10 mouse cellular contexts compared by ENCODE assay signal in the genomic region with DNA sequence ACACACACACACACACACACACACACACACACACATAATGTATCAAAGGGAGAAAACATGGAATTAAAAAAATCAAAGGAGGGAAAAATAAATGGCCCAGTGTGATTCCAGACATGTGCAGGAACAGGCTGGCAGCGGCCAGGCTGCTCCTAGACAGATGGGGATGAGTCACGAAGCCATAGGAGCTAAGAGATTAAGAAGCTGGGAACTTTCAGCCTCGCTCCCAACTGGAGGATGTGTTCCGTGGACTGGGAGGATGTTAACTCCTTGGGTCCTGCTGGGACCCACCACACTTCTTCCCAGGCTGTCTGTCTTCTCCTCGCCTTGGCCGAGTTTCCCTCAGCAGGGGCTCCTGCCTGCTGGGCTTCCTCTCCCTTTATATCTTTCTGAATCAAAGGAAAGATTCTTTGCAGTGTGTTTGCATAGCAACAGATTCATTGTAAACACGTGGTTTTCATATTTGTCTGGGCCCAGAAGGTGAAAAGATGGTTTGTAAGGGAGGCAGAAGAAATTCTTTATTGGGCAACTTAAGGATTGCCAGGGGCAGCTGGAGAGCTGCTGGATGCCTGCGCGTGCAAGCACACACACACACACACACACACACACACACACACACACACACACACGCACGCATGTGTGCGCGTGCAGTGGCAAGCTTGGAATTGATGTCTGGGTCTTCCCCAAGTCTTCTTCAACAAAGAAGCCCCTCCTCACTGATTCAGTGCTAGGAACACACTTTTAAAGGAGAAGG.
DNase-seq lines count a peak whose midpoint lies in the region; ATAC-seq and TF ChIP-seq lines count a peak whose summit lies in the region.
"Had no signal": no experiment of that assay in that cellular context is flagged by ENCODE, and none has a peak within 500 bp of the region (broad histone marks: within the 10 kb centered on the region; RNA-seq: fewer than 3 reads in every experiment).

No protein-coding gene starts in this region.

- no peaks in the 10 kb centered on the region for H3K9me3 ChIP-seq in forebrain, postnatal 0 days (ENCODE audit: low read length)
- no peaks in the 10 kb centered on the region for H3K9me3 ChIP-seq in forebrain, embryonic 13.5 days (replicated peaks)
- H3K9me3 ChIP-seq: hindbrain, embryonic 12.5 days; midbrain, embryonic 10.5 days had no signal

- no peaks in the 10 kb centered on the region for H3K36me3 ChIP-seq in forebrain, postnatal 0 days (ENCODE audit: insufficient read depth)
- no peaks in the 10 kb centered on the region for H3K36me3 ChIP-seq in forebrain, embryonic 13.5 days (ENCODE audit: poor library complexity, severe bottlenecking)
- H3K36me3 ChIP-seq: hindbrain, embryonic 12.5 days had no signal

- H3K4me2 ChIP-seq in forebrain, postnatal 0 days (ENCODE audit: low read depth): no peak overlapping the region
- no peak overlapping the region for H3K4me2 ChIP-seq in forebrain, embryonic 13.5 days
- H3K4me2 ChIP-seq: hindbrain, embryonic 12.5 days had no signal

- H3K4me3 ChIP-seq in forebrain, postnatal 0 days (ENCODE audit: low read depth, low read length): no peak overlapping the region
- no peak overlapping the region for H3K4me3 ChIP-seq in forebrain, embryonic 13.5 days
- H3K4me3 ChIP-seq: hindbrain, embryonic 12.5 days; midbrain, embryonic 10.5 days had no signal

- no peaks in the 10 kb centered on the region for H3K4me1 ChIP-seq in forebrain, postnatal 0 days (ENCODE audit: insufficient read depth)
- peaks cover 5% of the 10 kb centered on the region; the same call in 1 of the 2 replicates for H3K4me1 ChIP-seq in forebrain, embryonic 13.5 days

- intact Hi-C loops in left cerebral cortex, postnatal 25 days (cut with DNase I): no loop called here

- TF ChIP-seq CTCF in forebrain, postnatal 0 days (IDR thresholded peaks at IDR 0.05; ENCODE audit: low read depth): no peak

- WGBS in forebrain, postnatal 0 days: 52% methylated on average over 13 of the region's 13 CpGs
- WGBS in forebrain, embryonic 13.5 days: 68% methylated on average over 13 of the region's 13 CpGs

- peak; percentile 62 for DNase-seq in forebrain, postnatal 0 days
- peak; percentile 72 for DNase-seq in right cerebral cortex, adult 18-20 months
- DNase-seq in right cerebral cortex, postnatal 4 days: no peak
- peak; percentile 56 to 80 for DNase-seq in left cerebral cortex, postnatal 25 days (ENCODE audit: low spot score in 2 of 2)
- no peak for DNase-seq in urinary bladder, postnatal 10 days (ENCODE audit: low spot score)
- no peak for DNase-seq in ovary, postnatal 10 days (ENCODE audit: low spot score)

- H3K27ac ChIP-seq in forebrain, postnatal 0 days (ENCODE audit: low read depth, low read length): no peak overlapping the region
- no peak overlapping the region for H3K27ac ChIP-seq in forebrain, embryonic 13.5 days
- H3K27ac ChIP-seq: hindbrain, embryonic 12.5 days had no signal

- peaks cover 8% of the 10 kb centered on the region for H3K27me3 ChIP-seq in forebrain, postnatal 0 days (ENCODE audit: insufficient read depth, low read length)
- H3K27me3 ChIP-seq in forebrain, embryonic 13.5 days: peaks cover 82% of the 10 kb centered on the region
- H3K27me3 ChIP-seq: hindbrain, embryonic 12.5 days had no signal

- no peak overlapping the region for H3K9ac ChIP-seq in forebrain, postnatal 0 days
- H3K9ac ChIP-seq in forebrain, embryonic 13.5 days: no peak overlapping the region
- H3K9ac ChIP-seq: hindbrain, embryonic 12.5 days had no signal

- ATAC-seq in forebrain, postnatal 0 days: peak; percentile 80
- no peak for ATAC-seq in forebrain, embryonic 13.5 days
- no peak for ATAC-seq in megakaryocyte-erythroid progenitor cell, adult 5-6 weeks (replicated peaks; ENCODE audit: low FRiP score, low TSS enrichment, poor library complexity, severe bottlenecking)

Comparison
In these comparisons a context has a peak if more than half of its experiments do, and no peak if none do; other contexts are left out.
1. DNase-seq: peak in forebrain, postnatal 0 days (single experiment), right cerebral cortex, adult 18-20 months (single experiment) and left cerebral cortex, postnatal 25 days (2 of 2); none in right cerebral cortex, postnatal 4 days (single experiment), urinary bladder, postnatal 10 days (single experiment) and ovary, postnatal 10 days (single experiment).